Mouse (Mus musculus) forebrain, embryonic 14.5 days (tissue): ENCODE measurements at regions not wholly inside any gene's neighbourhood (a gene's known extent, or its start where the extent isn't known, plus 50 kb on each side); places are given as distances from the start of the nearest gene placed in this dataset.

Experiments
- ATAC-seq: fragments of 200-750 bp; cut with Nextera tagmentation; 2 replicates; pipeline ENCODE4 v1.8.0; 2017; ENCODE audit warnings: mild to moderate bottlenecking, moderate library complexity
- DNase-seq: peaks from one replicate; pipeline ENCODE4 v3.0.0-alpha.2; 2015; ENCODE audit warnings: low spot score
- H3K27ac ChIP-seq: fragments of 300-500 bp; sonication (generic); 2 replicates; pipeline ENCODE4 v1.5.1; 2014; ENCODE audit warnings: low read depth, mild to moderate bottlenecking, control low read depth, low read length, moderate library complexity
- H3K27me3 ChIP-seq: fragments of 300-500 bp; sonication (generic); replicated peaks from 2 replicates; pipeline ENCODE4 v1.6.1; 2014; ENCODE audit warnings: low read length, control low read depth, mixed read lengths; ENCODE audit not compliant: control insufficient read depth, insufficient read depth
- H3K36me3 ChIP-seq: fragments of 300-500 bp; sonication (generic); 2 replicates; pipeline ENCODE4 v1.6.1; 2014; ENCODE audit warnings: low read length, control low read depth; ENCODE audit not compliant: control insufficient read depth, insufficient read depth
- H3K4me1 ChIP-seq: fragments of 300-500 bp; sonication (generic); 2 replicates; pipeline ENCODE4 v1.6.1; 2014; ENCODE audit warnings: antibody characterized with exemption, low read length, control low read depth; ENCODE audit not compliant: control insufficient read depth, insufficient read depth
- H3K4me2 ChIP-seq: fragments of 300-500 bp; sonication (generic); 2 replicates; pipeline ENCODE4 v1.6.1; 2014; ENCODE audit warnings: mild to moderate bottlenecking, control low read depth, low read length
- H3K4me3 ChIP-seq: fragments of 300-500 bp; sonication (generic); 2 replicates; pipeline ENCODE4 v1.5.1; 2014; ENCODE audit warnings: low read depth, low read length, control low read depth
- H3K9ac ChIP-seq: fragments of 300-500 bp; sonication (generic); 2 replicates; pipeline ENCODE4 v1.6.1; 2014; ENCODE audit warnings: mild to moderate bottlenecking, low read length, control low read depth, moderate library complexity
- H3K9me3 ChIP-seq: fragments of 300-500 bp; sonication (generic); replicated peaks from 2 replicates; pipeline ENCODE4 v1.6.1; 2016; ENCODE audit warnings: low read length, control low read depth, mixed read lengths; ENCODE audit not compliant: control insufficient read depth
- WGBS: fragments of 180-500 bp; shearing (Covaris S2); extraction: QIAGEN DNeasy Blood & Tissue Kit; methylation state at CpG from one replicate; pipeline ENCODE4 v1.1.7; 2014; 5-methylcytosine and 5-hydroxymethylcytosine counted together

- Histone ChIP-seq H3K4me1 (no peaks in the 10 kb centered on the region), H3K9ac (no peak overlapping the region), H3K4me2 (no peak overlapping the region), H3K9me3 (no peaks in the 10 kb centered on the region), H3K27ac (no peak overlapping the region), H3K4me3 (no peak overlapping the region), H3K27me3 (no peaks in the 10 kb centered on the region), H3K36me3 (no peaks in the 10 kb centered on the region)
- 89% methylated on average over 4 of the region's 4 CpGs for WGBS
- DNase-seq (no peak), ATAC-seq (no peak)
Measured at GRCm38 (mm10) chr8:109073715-109074114, 420.1 kb upstream of the Pmfbp1 start.

DNA sequence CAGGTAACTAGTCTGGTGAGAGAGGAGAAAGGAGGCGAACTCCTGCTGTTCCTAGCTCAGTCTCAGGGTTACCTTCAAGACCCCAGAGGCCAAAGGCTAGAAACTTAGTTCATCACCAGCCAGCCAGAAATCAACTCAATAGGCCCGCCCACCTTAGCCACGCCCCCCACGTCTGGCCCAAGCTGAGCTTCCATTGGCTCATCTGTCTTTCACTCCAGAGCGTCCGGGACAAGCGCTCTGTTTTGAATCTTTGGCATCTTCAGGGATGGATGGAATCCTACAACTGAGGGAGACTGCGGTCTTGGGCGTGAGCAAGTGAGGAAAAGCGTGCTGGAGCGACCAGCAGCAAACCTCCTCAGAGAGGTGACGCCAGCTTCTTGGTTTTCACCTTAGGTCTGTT is 418.8 kb upstream of the Pmfbp1 start:
- no peak for ATAC-seq
- peak overlapping the region; percentile 46 for H3K4me2 ChIP-seq
- peak; percentile 17 for DNase-seq
- no peak overlapping the region for H3K9ac ChIP-seq
- no peaks in the 10 kb centered on the region for H3K9me3 ChIP-seq
- H3K36me3 ChIP-seq, result no peaks in the 10 kb centered on the region
- no peaks in the 10 kb centered on the region for H3K4me1 ChIP-seq
- 0 out of 2 replicates have a peak overlapping the region, but pooled peaks have one; percentile 6 for H3K4me3 ChIP-seq
- no peak overlapping the region for H3K27ac ChIP-seq
- 13% methylated on average over 12 of the region's 12 CpGs for WGBS
- no peaks in the 10 kb centered on the region for H3K27me3 ChIP-seq

- ATAC-seq, result no peak
- H3K27ac ChIP-seq, result no peak overlapping the region
- no peak overlapping the region for H3K4me2 ChIP-seq
- DNase-seq, result no peak
- no peaks in the 10 kb centered on the region for H3K4me1 ChIP-seq
- H3K27me3 ChIP-seq, result no peaks in the 10 kb centered on the region
- H3K36me3 ChIP-seq, result no peaks in the 10 kb centered on the region
- no peak overlapping the region for H3K9ac ChIP-seq
- no peaks in the 10 kb centered on the region for H3K9me3 ChIP-seq
- WGBS, result 84% methylated on average over 6 of the region's 6 CpGs
- no peak overlapping the region for H3K4me3 ChIP-seq
Measured at GRCm38 (mm10) chr8:109079223-109079622, 414.6 kb upstream of the Pmfbp1 start.

DNA sequence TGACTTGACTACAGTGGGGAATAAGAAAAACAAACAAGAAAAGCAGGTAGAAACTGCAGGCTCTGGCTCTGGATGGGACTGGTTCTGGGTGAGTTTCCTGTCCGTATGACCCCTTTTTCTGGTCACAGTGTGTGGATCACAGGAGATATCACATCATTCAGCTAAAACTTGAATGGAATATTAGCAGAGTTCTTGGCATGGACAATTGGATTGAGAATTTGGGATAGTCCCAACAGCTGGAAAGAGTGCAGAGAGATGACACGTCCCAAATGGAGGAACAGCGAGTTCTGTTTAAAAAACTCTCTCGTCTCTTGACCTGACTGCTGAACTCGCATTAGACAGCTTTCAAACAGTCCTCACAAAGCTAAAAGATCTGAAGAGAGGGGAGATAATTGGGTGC is 412.5 kb upstream of the Pmfbp1 start:
- 80% methylated on average over 5 of the region's 5 CpGs for WGBS
- Histone ChIP-seq H3K9me3 (no peaks in the 10 kb centered on the region), H3K4me1 (no peaks in the 10 kb centered on the region), H3K27me3 (no peaks in the 10 kb centered on the region), H3K4me2 (no peak overlapping the region), H3K9ac (no peak overlapping the region), H3K4me3 (no peak overlapping the region), H3K27ac (no peak overlapping the region), H3K36me3 (no peaks in the 10 kb centered on the region)
- ATAC-seq, result no peak
- DNase-seq, result no peak

DNA sequence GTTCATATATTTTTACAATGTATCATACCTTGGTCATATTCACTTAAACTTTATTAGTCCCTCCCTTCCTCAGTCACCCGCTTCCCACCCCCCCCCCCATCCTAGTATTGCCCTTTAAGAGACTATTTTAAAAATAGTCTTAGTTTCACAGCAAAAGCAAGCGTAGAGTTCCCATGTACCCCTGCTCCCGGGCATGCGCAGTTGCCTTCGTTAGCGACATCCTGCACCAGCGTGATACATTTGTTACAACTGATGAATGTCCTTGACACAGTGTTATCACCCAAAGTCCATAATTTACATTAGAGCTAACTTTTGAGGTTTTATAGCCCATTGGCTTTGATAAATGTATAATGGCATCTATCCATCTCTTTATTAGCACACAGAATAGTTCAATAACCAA is 408.7 kb upstream of the Pmfbp1 start:
- ATAC-seq, result no peak
- Histone ChIP-seq H3K9me3 (no peaks in the 10 kb centered on the region), H3K4me1 (no peaks in the 10 kb centered on the region), H3K4me3 (no peak overlapping the region), H3K27me3 (no peaks in the 10 kb centered on the region), H3K27ac (no peak overlapping the region), H3K4me2 (no peak overlapping the region), H3K9ac (no peak overlapping the region), H3K36me3 (no peaks in the 10 kb centered on the region)
- DNase-seq, result no peak
- 89% methylated on average over 7 of the region's 7 CpGs for WGBS

GRCm38 (mm10) chr8:109087781-109088180 is 406.0 kb upstream of the Pmfbp1 start:
- no peak overlapping the region for H3K4me3 ChIP-seq
- no peaks in the 10 kb centered on the region for H3K4me1 ChIP-seq
- no peaks in the 10 kb centered on the region for H3K36me3 ChIP-seq
- no peak overlapping the region for H3K9ac ChIP-seq
- no peaks in the 10 kb centered on the region for H3K27me3 ChIP-seq
- H3K4me2 ChIP-seq, result no peak overlapping the region
- no peak overlapping the region for H3K27ac ChIP-seq
- ATAC-seq (no peak), DNase-seq (no peak)
- WGBS, result 58% methylated on average over 1 of the region's 1 CpGs
- H3K9me3 ChIP-seq, result no peaks in the 10 kb centered on the region

DNA sequence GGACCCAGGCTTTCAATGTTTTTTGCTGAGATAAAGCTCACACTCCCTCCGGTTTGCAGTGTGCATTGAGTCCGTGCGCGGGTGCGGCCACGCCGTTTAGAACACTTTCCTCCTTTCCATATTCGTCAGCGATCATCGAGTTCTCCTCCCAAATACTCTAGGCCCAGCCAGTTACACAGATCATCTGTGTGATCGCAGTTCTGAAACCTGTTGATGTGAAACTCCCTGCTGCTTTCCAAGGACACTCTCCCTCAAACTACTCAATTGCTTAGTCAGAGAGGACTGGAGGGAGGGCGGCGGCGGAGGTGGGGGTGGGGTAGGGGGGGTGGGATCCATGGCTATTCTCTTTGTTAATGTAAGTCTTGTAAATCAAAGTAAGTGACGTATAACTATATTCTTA is 394.2 kb upstream of the Pmfbp1 start:
- Histone ChIP-seq H3K4me3 (no peak overlapping the region), H3K4me1 (no peaks in the 10 kb centered on the region), H3K9ac (no peak overlapping the region), H3K9me3 (no peaks in the 10 kb centered on the region), H3K36me3 (no peaks in the 10 kb centered on the region), H3K27me3 (no peaks in the 10 kb centered on the region), H3K27ac (no peak overlapping the region), H3K4me2 (no peak overlapping the region)
- ATAC-seq (no peak), DNase-seq (no peak)
- WGBS, result 93% methylated on average over 15 of the region's 15 CpGs

DNA sequence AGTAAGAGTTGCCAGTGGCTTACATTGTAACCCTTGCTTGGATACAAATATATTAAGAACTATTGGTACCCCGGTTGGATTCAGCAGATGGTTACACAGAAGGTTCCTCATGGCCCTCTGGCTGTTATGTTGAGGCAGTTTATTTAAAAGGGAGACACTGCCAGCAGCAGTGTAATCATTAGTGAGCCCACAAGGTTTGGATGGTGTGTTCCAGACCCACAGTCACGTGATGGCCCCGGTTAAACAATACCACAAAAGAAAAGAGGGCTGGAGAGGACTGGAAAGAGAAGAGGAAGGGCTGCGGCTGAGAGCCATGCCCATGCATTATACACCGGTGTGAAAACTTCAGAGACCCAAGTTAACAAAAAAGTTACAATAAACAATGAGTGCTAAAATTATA is 392.4 kb upstream of the Pmfbp1 start:
- H3K36me3 ChIP-seq, result no peaks in the 10 kb centered on the region
- H3K4me2 ChIP-seq, result no peak overlapping the region
- no peak overlapping the region for H3K9ac ChIP-seq
- H3K9me3 ChIP-seq, result no peaks in the 10 kb centered on the region
- no peaks in the 10 kb centered on the region for H3K4me1 ChIP-seq
- H3K27ac ChIP-seq, result no peak overlapping the region
- WGBS, result 73% methylated on average over 5 of the region's 5 CpGs
- ATAC-seq (no peak), DNase-seq (peak; percentile 22)
- H3K27me3 ChIP-seq, result no peaks in the 10 kb centered on the region
- no peak overlapping the region for H3K4me3 ChIP-seq

- Histone ChIP-seq H3K27me3 (no peaks in the 10 kb centered on the region), H3K27ac (no peak overlapping the region), H3K9ac (no peak overlapping the region), H3K4me2 (no peak overlapping the region), H3K9me3 (no peaks in the 10 kb centered on the region), H3K4me3 (no peak overlapping the region), H3K4me1 (no peaks in the 10 kb centered on the region), H3K36me3 (no peaks in the 10 kb centered on the region)
- 76% methylated on average over 6 of the region's 6 CpGs for WGBS
- DNase-seq (no peak), ATAC-seq (no peak)
Measured at GRCm38 (mm10) chr8:109104798-109105326, 389.0 kb upstream of the Pmfbp1 start.
